Mouse (Mus musculus) embryo, embryonic 10 days (tissue): Measurements from ENCODE around the gene Tlx3.

Experiments used
- DNase-seq: peaks from one replicate; pipeline ENCODE4 v3.0.0-alpha.2; 2015; ENCODE audit warnings: low spot score

The Tlx3 gene

GRCm38 (mm10) chr11:33197133-33197514 is 6.3 kb downstream of the Tlx3 start:
- no peak for DNase-seq

GRCm38 (mm10) chr11:33196447-33197132 is 6.8 kb downstream of the Tlx3 start:
- DNase-seq, result peak; percentile 56

- DNase-seq, result no peak
These were observed 7.6 kb downstream of the Tlx3 start for GRCm38 (mm10) chr11:33195531-33196446.

- no peak for DNase-seq
These were observed 8.3 kb downstream of the Tlx3 start for GRCm38 (mm10) chr11:33195061-33195460.

- peak; percentile 47 for DNase-seq
These were observed 9.7 kb downstream of the Tlx3 start for GRCm38 (mm10) chr11:33193695-33194094.

- DNase-seq, result no peak
These were observed 21.6 kb downstream of the Tlx3 start for GRCm38 (mm10) chr11:33181804-33182203.

GRCm38 (mm10) chr11:33180701-33181116 is 22.7 kb downstream of the Tlx3 start:
- DNase-seq, result peak; percentile 62

- no peak for DNase-seq
These were observed 23.6 kb downstream of the Tlx3 start for GRCm38 (mm10) chr11:33179802-33180201.

GRCm38 (mm10) chr11:33176525-33177245 is 26.7 kb downstream of the Tlx3 start:
- peak; percentile 84 for DNase-seq

- no peak for DNase-seq
These were observed 27.6 kb downstream of the Tlx3 start for GRCm38 (mm10) chr11:33175768-33176167.

GRCm38 (mm10) chr11:33170489-33170888 is 32.9 kb downstream of the Tlx3 start:
- DNase-seq, result peak; percentile 79

- peak; percentile 100 for DNase-seq
These were observed 40.3 kb downstream of the Tlx3 start, which contains the start of gene Npm1 for GRCm38 (mm10) chr11:33162998-33163506. Gene Npm1, minus strand, starts transcription at chr11:33163206.

GRCm38 (mm10) chr11:33162211-33162997 is 41.0 kb downstream of the Tlx3 start:
- peak; percentile 83 for DNase-seq

- no peak for DNase-seq
These were observed 43.6 kb downstream of the Tlx3 start for GRCm38 (mm10) chr11:33159741-33160140.

- no peak for DNase-seq
These were observed 45.8 kb downstream of the Tlx3 start for GRCm38 (mm10) chr11:33157453-33158196.

GRCm38 (mm10) chr11:33156436-33157015 is 46.9 kb downstream of the Tlx3 start:
- DNase-seq, result no peak

GRCm38 (mm10) chr11:33154459-33154858 is 48.9 kb downstream of the Tlx3 start:
- DNase-seq, result no peak

- DNase-seq, result no peak
These were observed 50.4 kb downstream of the Tlx3 start for GRCm38 (mm10) chr11:33152997-33153396.

- DNase-seq, result no peak
These were observed 51.6 kb downstream of the Tlx3 start for GRCm38 (mm10) chr11:33151780-33152145.

- no peak for DNase-seq
These were observed 52.1 kb downstream of the Tlx3 start for GRCm38 (mm10) chr11:33151128-33151779.
